Mouse (Mus musculus) activated CD4-positive, CD25-positive, alpha-beta regulatory T cell (primary cell): ENCODE results near the gene Fam222a. TPM values are rescaled to one million over a fixed set of nuclear protein-coding genes. Genes with fewer than 3 reads are reported as not detected.

Experiments used
- polyA plus RNA-seq, 2 experiments: library from polyadenylated mRNA; unstranded; fragments of 100-300 nt; shearing (Covaris generic); gene quantifications; one replicate each; pipeline ENCODE4 v1.2.1; 2017

Fam222a gene
- under 1 TPM; 0.05 to 0.43 TPM for polyA plus RNA-seq

DNA sequence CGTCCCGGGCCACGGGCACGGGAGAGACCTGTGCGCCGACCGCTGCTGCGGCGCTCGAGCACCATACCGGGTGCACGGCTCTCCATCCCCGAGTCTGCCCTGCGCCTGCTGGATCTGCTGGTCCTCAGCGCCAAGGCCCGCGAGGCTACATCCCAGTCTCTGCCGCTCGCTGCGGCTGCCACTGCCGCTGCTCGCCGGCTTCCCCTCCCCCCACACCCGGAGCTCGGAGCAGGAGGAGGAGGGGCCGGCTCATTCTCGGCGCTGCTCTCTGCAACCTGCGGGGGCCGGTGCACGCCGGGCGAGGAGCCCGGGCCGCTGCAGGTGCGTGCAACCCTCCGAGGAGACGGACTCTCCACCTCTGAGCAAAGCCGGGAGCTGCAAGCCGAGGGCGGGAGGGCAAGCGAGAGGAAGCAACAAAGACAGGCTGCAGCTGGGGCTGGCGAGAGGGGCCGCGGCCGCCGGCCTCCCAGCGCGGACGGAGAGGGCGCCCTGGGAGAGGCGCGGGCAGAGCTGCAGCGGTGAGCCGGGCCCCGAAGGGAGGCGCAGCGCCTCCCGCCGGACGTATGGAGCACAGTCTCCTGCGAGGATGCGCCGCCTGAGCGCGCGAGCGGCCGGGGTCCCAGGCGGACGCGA, at the start of gene Fam222a:
Gene Fam222a (plus strand): TSS at position 452 of the 633 bp plus-strand sequence.

DNA sequence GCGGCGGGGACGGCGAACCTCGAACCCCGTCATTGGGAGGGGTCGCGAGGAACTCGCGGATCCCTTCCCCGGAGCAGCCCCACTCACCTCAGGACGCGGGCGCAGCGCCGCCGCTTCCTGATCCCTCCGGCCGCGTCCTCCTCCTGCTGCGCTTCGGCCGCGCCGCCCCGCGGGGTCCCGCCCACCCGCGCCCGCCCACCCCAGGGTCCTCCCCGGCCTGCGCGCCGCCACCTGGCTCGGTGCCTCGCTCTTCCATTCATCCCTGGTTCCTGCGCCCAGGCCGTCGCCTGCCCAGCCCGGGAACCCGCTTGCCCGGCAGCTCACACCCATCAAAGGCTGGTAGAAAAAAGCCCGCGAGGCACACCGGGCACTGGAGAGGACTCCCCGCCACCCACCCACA, 90.4 kb downstream of the Fam222a start, which contains the start of gene Trpv4:
Gene Trpv4 (minus strand): TSS at position 167 of the 400 bp plus-strand sequence.

Other genes with a start within 250 kb of the Fam222a start
- gene Kctd10, start 187.5 kb upstream of the Fam222a start, polyA plus RNA-seq: 100 to 1,000 TPM in 1 of 2 experiments, 10 to 100 TPM in 1; 84.2 to 116 TPM
- gene Ube3b, start 187.4 kb upstream of the Fam222a start, polyA plus RNA-seq: 10 to 100 TPM; 36.4 to 49.1 TPM
- 1 to 10 TPM; 4.3 to 6.7 TPM for gene Mmab, start 124.0 kb upstream of the Fam222a start, polyA plus RNA-seq
- gene Mvk, start 123.7 kb upstream of the Fam222a start, polyA plus RNA-seq: 1 to 10 TPM; 4.4 to 7.9 TPM
- 1 to 10 TPM in 1 of 2 experiments, under 1 TPM in 1; 0.29 to 1.4 TPM for gene Trpv4, start 90.4 kb downstream of the Fam222a start, polyA plus RNA-seq
- 100 to 1,000 TPM; 275 to 392 TPM for gene Gltp, start 123.0 kb downstream of the Fam222a start, polyA plus RNA-seq
- 10 to 100 TPM; 14.8 to 20.0 TPM for gene Tchp, start 139.7 kb downstream of the Fam222a start, polyA plus RNA-seq
- 100 to 1,000 TPM; 115 to 179 TPM for gene Ankrd13a, start 206.7 kb downstream of the Fam222a start, polyA plus RNA-seq
- 100 to 1,000 TPM; 122 to 142 TPM for gene Git2, start 207.5 kb downstream of the Fam222a start, polyA plus RNA-seq